Comparison of ENCODE assay signal across 17 mouse cellular contexts in genomic region chr3:58309601-58310000, GRCm38 (mm10).
DNase-seq lines count a peak whose midpoint lies in the region; ATAC-seq and TF ChIP-seq lines count a peak whose summit lies in the region.
"Had no signal": no experiment of that assay in that cellular context is flagged by ENCODE, and none has a peak within 500 bp of the region (broad histone marks: within the 10 kb centered on the region; RNA-seq: fewer than 3 reads in every experiment).

No protein-coding gene starts in this region.

- H3K4me3 ChIP-seq in heart, embryonic 16.5 days (ENCODE audit: low read length) = no peak overlapping the region
- H3K4me3 ChIP-seq in lung, postnatal 0 days (ENCODE audit: low read depth, low read length) = no peak overlapping the region
- H3K4me3 ChIP-seq: midbrain, embryonic 12.5 days; myocyte had no signal

- TF ChIP-seq EP300 in lung, postnatal 0 days (IDR thresholded peaks at IDR 0.05) = peak; percentile 35; the same call in 1 of the 2 replicates

- ATAC-seq in heart, embryonic 16.5 days (replicated peaks; ENCODE audit: extremely low read depth, insufficient read depth, low FRiP score) = no peak
- peak; percentile 35; the same call in 1 of the 2 replicates for ATAC-seq in lung, postnatal 0 days
- ATAC-seq: CD4-positive, CD25-positive, alpha-beta regulatory T cell, adult 4 months had no signal

- H3K27ac ChIP-seq in heart, embryonic 16.5 days (ENCODE audit: low read length) = no peak overlapping the region
- no peak overlapping the region for H3K27ac ChIP-seq in lung, postnatal 0 days (ENCODE audit: low read length)
- H3K27ac ChIP-seq: macrophage; midbrain, embryonic 12.5 days had no signal

- H3K9ac ChIP-seq in heart, embryonic 16.5 days (ENCODE audit: low read length) = no peak overlapping the region
- no peak overlapping the region for H3K9ac ChIP-seq in lung, postnatal 0 days (replicated peaks; ENCODE audit: low read depth)
- H3K9ac ChIP-seq: midbrain, embryonic 12.5 days had no signal

- no peaks in the 10 kb centered on the region for H3K36me3 ChIP-seq in heart, embryonic 16.5 days (ENCODE audit: control insufficient read depth, insufficient read depth)
- H3K36me3 ChIP-seq in lung, postnatal 0 days (ENCODE audit: insufficient read depth, low read length) = no peaks in the 10 kb centered on the region
- H3K36me3 ChIP-seq: G1E; midbrain, embryonic 12.5 days had no signal

- H3K4me1 ChIP-seq in heart, embryonic 16.5 days (ENCODE audit: control insufficient read depth, insufficient read depth, low read length) = peaks cover 12% of the 10 kb centered on the region
- no peaks in the 10 kb centered on the region; the same call in 1 of the 2 replicates for H3K4me1 ChIP-seq in lung, postnatal 0 days (ENCODE audit: insufficient read depth, low read depth, low read length)
- H3K4me1 ChIP-seq: midbrain, embryonic 12.5 days had no signal

- no peak for DNase-seq in heart, adult 8-10 months (ENCODE audit: low spot score)
- peak; percentile 53 for DNase-seq in urinary bladder, postnatal 14 days (ENCODE audit: low spot score)
- no peak for DNase-seq in urinary bladder, adult 2 months (ENCODE audit: low spot score)
- DNase-seq in lung, postnatal 0 days (ENCODE audit: low spot score) = peak; percentile 73
- DNase-seq in gastrocnemius, adult 8-10 months (ENCODE audit: low spot score in 2 of 2) = no peak
- DNase-seq in gastrocnemius, postnatal 36 days = no peak
- DNase-seq: cerebellum, adult 9-11 months; gastrocnemius, postnatal 25 days; kidney, adult 8-10 months; layer of hippocampus, postnatal 36 days; right cerebral cortex, adult 18-20 months had no signal

- no peaks in the 10 kb centered on the region for H3K27me3 ChIP-seq in heart, embryonic 16.5 days (ENCODE audit: control insufficient read depth, insufficient read depth, low read length)
- H3K27me3 ChIP-seq in lung, postnatal 0 days (replicated peaks; ENCODE audit: insufficient read depth, low read length) = no peaks in the 10 kb centered on the region
- H3K27me3 ChIP-seq: midbrain, embryonic 12.5 days had no signal

- H3K4me2 ChIP-seq in heart, embryonic 16.5 days (ENCODE audit: low read depth, low read length) = peak overlapping the region; percentile 34; the same call in 1 of the 2 replicates
- H3K4me2 ChIP-seq in lung, postnatal 0 days (replicated peaks; ENCODE audit: low read depth, low read length) = peak overlapping the region; percentile 30; the same call in 1 of the 2 replicates
- H3K4me2 ChIP-seq: midbrain, embryonic 12.5 days had no signal

- WGBS in heart, embryonic 16.5 days = 28% methylated on average over 8 of the region's 8 CpGs
- 19% methylated on average over 8 of the region's 8 CpGs for WGBS in lung, postnatal 0 days

- intact Hi-C loops in gastrocnemius, postnatal 36 days (cut with DNase I) = no loop called here

- peak; percentile 39 for TF ChIP-seq CTCF in lung, postnatal 0 days (IDR thresholded peaks at IDR 0.05)

- no peaks in the 10 kb centered on the region for H3K9me3 ChIP-seq in heart, embryonic 16.5 days (replicated peaks; ENCODE audit: control insufficient read depth, low read length)
- H3K9me3 ChIP-seq in lung, postnatal 0 days (ENCODE audit: low read length) = no peaks in the 10 kb centered on the region
- H3K9me3 ChIP-seq: G1E; midbrain, embryonic 12.5 days had no signal

Comparison
In these comparisons a context has a peak if more than half of its experiments do, and no peak if none do; other contexts are left out.
1. DNase-seq: peak in urinary bladder, postnatal 14 days (single experiment) and lung, postnatal 0 days (single experiment); none in heart, adult 8-10 months (single experiment), urinary bladder, adult 2 months (single experiment), gastrocnemius, adult 8-10 months (0 of 2) and gastrocnemius, postnatal 36 days (0 of 2).